Mouse (Mus musculus): ENCODE measurements at regions not wholly inside any gene's neighbourhood (a gene's known extent, or its start where the extent isn't known, plus 50 kb on each side); places are given as distances from the start of the nearest gene placed in this dataset.

DNA sequence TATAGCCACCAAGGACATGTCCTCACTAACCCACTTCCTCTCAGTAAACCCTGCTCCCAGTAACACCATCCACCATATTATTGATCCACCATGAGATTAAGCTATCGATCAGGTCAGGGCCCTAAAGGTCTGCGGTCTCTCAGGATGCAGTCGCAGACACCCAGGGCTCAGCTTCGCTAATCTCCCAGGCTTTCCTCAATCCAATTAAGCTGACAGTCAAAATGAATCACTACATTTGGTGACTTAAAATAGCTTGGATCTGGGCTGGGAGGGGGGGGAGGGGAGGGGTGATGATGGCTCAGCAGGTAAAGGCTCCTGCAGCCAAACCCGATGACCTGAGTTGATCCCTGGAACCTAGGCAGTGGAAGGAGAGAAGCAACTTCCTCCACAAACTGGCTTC lies 233.7 kb upstream of the Lrfn2 start:
- Histone ChIP-seq H3K79me2 (ENCODE audit: control insufficient read depth, insufficient read depth, low read length, poor library complexity) (no peaks in the 10 kb centered on the region), H3K27ac (ENCODE audit: control insufficient read depth, low read depth, low read length) (no peak overlapping the region), H3K4me1 (ENCODE audit: control insufficient read depth in 1 of 2, insufficient read depth in 2 of 2, low read length in 2 of 2) (no peaks in the 10 kb centered on the region), H3K4me3 (ENCODE audit: control insufficient read depth in 1 of 2, insufficient read depth in 1 of 2, low read depth in 2 of 2, low read length in 2 of 2) (no peak overlapping the region), H3K36me3 (ENCODE audit: control insufficient read depth in 1 of 2, insufficient read depth in 2 of 2, low read length in 2 of 2) (no peaks in the 10 kb centered on the region), H3K9ac (ENCODE audit: control insufficient read depth, low read depth, low read length, poor library complexity, severe bottlenecking) (no peak overlapping the region), H3K9me3 (replicated peaks; ENCODE audit: insufficient read depth, low read length) (no peaks in the 10 kb centered on the region), H3K27me3 (ENCODE audit: control insufficient read depth in 1 of 2, insufficient read depth in 2 of 2, low read length in 2 of 2) (no peaks in the 10 kb centered on the region)
- no peak for DNase-seq (ENCODE audit: low read depth, low spot score)
- TF ChIP-seq GABPA (IDR thresholded peaks at IDR 0.05; ENCODE audit: low read depth, low read length) (no peak), CTCF (IDR thresholded peaks at IDR 0.05 in 2 of 3, conservative IDR thresholded peaks at IDR 0.05 in 1 of 3; ENCODE audit: control insufficient read depth in 1 of 3, insufficient read depth in 1 of 3, low read depth in 2 of 3, low read length in 3 of 3, poor library complexity in 1 of 3, severe bottlenecking in 1 of 3) (no peak), NRF1 (IDR thresholded peaks at IDR 0.05; ENCODE audit: insufficient read depth, low read depth, low read length, poor library complexity, severe bottlenecking) (no peak), MEF2A (IDR thresholded peaks at IDR 0.05; ENCODE audit: extremely low read depth, insufficient replicate concordance, low read depth, low read length, poor library complexity, severe bottlenecking) (no peak), ZKSCAN1 (IDR thresholded peaks at IDR 0.05; ENCODE audit: low read depth, low read length) (no peak), TCF12 (IDR thresholded peaks at IDR 0.05; ENCODE audit: low read depth, low read length) (no peak), EP300 (IDR thresholded peaks at IDR 0.05; ENCODE audit: low read depth in 1 of 2, low read length in 2 of 2) (no peak), KAT2A (conservative IDR thresholded peaks at IDR 0.05; ENCODE audit: low read depth, low read length) (no peak), TBP (IDR thresholded peaks at IDR 0.05; ENCODE audit: low read depth, low read length) (no peak), ZMIZ1 (IDR thresholded peaks at IDR 0.05; ENCODE audit: low read depth, low read length) (no peak), TAL1 (IDR thresholded peaks at IDR 0.05; ENCODE audit: low read length) (no peak), NELFE (IDR thresholded peaks at IDR 0.05; ENCODE audit: low read depth, low read length) (no peak), UBTF (IDR thresholded peaks at IDR 0.05; ENCODE audit: borderline replicate concordance, insufficient read depth, low read depth, low read length) (no peak), POLR2AphosphoS5 (IDR thresholded peaks at IDR 0.05; ENCODE audit: borderline replicate concordance, low read depth, low read length) (no peak), SMC3 (IDR thresholded peaks at IDR 0.05; ENCODE audit: low read depth, low read length) (no peak)

- TF ChIP-seq MYC (IDR thresholded peaks at IDR 0.05; ENCODE audit: low read depth, low read length) = no peak
- TF ChIP-seq SIN3A (IDR thresholded peaks at IDR 0.05; ENCODE audit: low read length) = no peak
- no peak for TF ChIP-seq UBTF (IDR thresholded peaks at IDR 0.05; ENCODE audit: borderline replicate concordance, insufficient read depth, low read depth, low read length)
- TF ChIP-seq EP300 (IDR thresholded peaks at IDR 0.05; ENCODE audit: low read depth in 1 of 2, low read length in 2 of 2) = no peak
- TF ChIP-seq CHD2 (IDR thresholded peaks at IDR 0.05; ENCODE audit: low read length) = no peak
- TF ChIP-seq USF2 (IDR thresholded peaks at IDR 0.05; ENCODE audit: borderline replicate concordance in 1 of 2, insufficient read depth in 1 of 2, low read depth in 1 of 2, low read length in 2 of 2) = no peak
- Histone ChIP-seq H3K4me3 (ENCODE audit: control insufficient read depth in 1 of 2, insufficient read depth in 1 of 2, low read depth in 2 of 2, low read length in 2 of 2) (no peak overlapping the region), H3K27ac (ENCODE audit: control insufficient read depth, low read depth, low read length) (no peak overlapping the region), H3K9ac (ENCODE audit: control insufficient read depth, low read depth, low read length, poor library complexity, severe bottlenecking) (no peak overlapping the region), H3K36me3 (ENCODE audit: control insufficient read depth in 1 of 2, insufficient read depth in 2 of 2, low read length in 2 of 2) (no peaks in the 10 kb centered on the region), H3K27me3 (ENCODE audit: control insufficient read depth in 1 of 2, insufficient read depth in 2 of 2, low read length in 2 of 2) (no peaks in the 10 kb centered on the region), H3K9me3 (replicated peaks; ENCODE audit: insufficient read depth, low read length) (no peaks in the 10 kb centered on the region), H3K79me2 (ENCODE audit: control insufficient read depth, insufficient read depth, low read length, poor library complexity) (no peaks in the 10 kb centered on the region), H3K4me1 (ENCODE audit: control insufficient read depth in 1 of 2, insufficient read depth in 2 of 2, low read length in 2 of 2) (no peaks in the 10 kb centered on the region)
- DNase-seq (ENCODE audit: low read depth, low spot score) = no peak
Observed at GRCm38 (mm10) chr17:48700591-48700990, 231.6 kb upstream of the Lrfn2 start.

Measured in MEL (cell line).